Mouse (Mus musculus): ENCODE results near the gene Snx30. TPM values are rescaled to one million over a fixed set of nuclear protein-coding genes. Genes with fewer than 3 reads are reported as not detected.
A peak's percentile ranks its signal among the peaks of the same experiment; 100 is the strongest.

The Snx30 gene
- polyA plus RNA-seq, 1 experiment from 2014 or later, result 7.0 TPM

- DNase-seq (ENCODE audit: low spot score) (peak; percentile 19), ATAC-seq (replicated peaks; ENCODE audit: low FRiP score, low read depth) (peak; percentile 84)
- TF ChIP-seq CTCF (IDR thresholded peaks at IDR 0.05; ENCODE audit: low read depth), result no peak
- H3K27me3 ChIP-seq (ENCODE audit: insufficient read depth, low read length), result no peaks in the 10 kb centered on the region
- no peak overlapping the region for H3K4me3 ChIP-seq (replicated peaks; ENCODE audit: low read depth, low read length)
- H3K4me1 ChIP-seq (replicated peaks; ENCODE audit: insufficient read depth, low read length), result 0 out of 2 replicates have a peak, but pooled peaks cover 6% of the 10 kb centered on the region
- peak overlapping the region; percentile 25; the same call in 1 of the 2 replicates for H3K27ac ChIP-seq
- no peak overlapping the region for H3K4me2 ChIP-seq (ENCODE audit: low read length)
- no peaks in the 10 kb centered on the region for H3K36me3 ChIP-seq (ENCODE audit: insufficient read depth, low read length)
- no peak overlapping the region for H3K9ac ChIP-seq (ENCODE audit: low read depth, low read length)
- 50% methylated on average over 16 of the region's 16 CpGs for WGBS
- H3K9me3 ChIP-seq (replicated peaks; ENCODE audit: low read length), result no peaks in the 10 kb centered on the region
Measured at GRCm38 (mm10) chr4:59859693-59860425, 54.2 kb downstream of the Snx30 start.

- TF ChIP-seq CTCF (IDR thresholded peaks at IDR 0.05; ENCODE audit: low read depth), result no peak
- H3K27me3 ChIP-seq (ENCODE audit: insufficient read depth, low read length), result no peaks in the 10 kb centered on the region
- H3K4me3 ChIP-seq (replicated peaks; ENCODE audit: low read depth, low read length), result no peak overlapping the region
- no peak for ATAC-seq (replicated peaks; ENCODE audit: low FRiP score, low read depth)
- 0 out of 2 replicates have a peak overlapping the region, but pooled peaks have one; percentile 25 for H3K27ac ChIP-seq
- no peak overlapping the region for H3K9ac ChIP-seq (ENCODE audit: low read depth, low read length)
- no peak for DNase-seq (ENCODE audit: low spot score)
- H3K9me3 ChIP-seq (replicated peaks; ENCODE audit: low read length), result no peaks in the 10 kb centered on the region
- 0 out of 2 replicates have a peak, but pooled peaks cover 6% of the 10 kb centered on the region for H3K4me1 ChIP-seq (replicated peaks; ENCODE audit: insufficient read depth, low read length)
- no peaks in the 10 kb centered on the region for H3K36me3 ChIP-seq (ENCODE audit: insufficient read depth, low read length)
- WGBS, result 63% methylated on average over 2 of the region's 2 CpGs
- H3K4me2 ChIP-seq (ENCODE audit: low read length), result no peak overlapping the region
Measured at GRCm38 (mm10) chr4:59860431-59860830, 54.8 kb downstream of the Snx30 start.

GRCm38 (mm10) chr4:59861871-59862270, 56.2 kb downstream of the Snx30 start:
- no peak for ATAC-seq (replicated peaks; ENCODE audit: low FRiP score, low read depth)
- Histone ChIP-seq H3K9me3 (replicated peaks; ENCODE audit: low read length) (no peaks in the 10 kb centered on the region), H3K27me3 (ENCODE audit: insufficient read depth, low read length) (no peaks in the 10 kb centered on the region), H3K4me3 (replicated peaks; ENCODE audit: low read depth, low read length) (no peak overlapping the region), H3K4me2 (ENCODE audit: low read length) (no peak overlapping the region), H3K4me1 (replicated peaks; ENCODE audit: insufficient read depth, low read length) (0 out of 2 replicates have a peak, but pooled peaks cover 6% of the 10 kb centered on the region), H3K9ac (ENCODE audit: low read depth, low read length) (no peak overlapping the region), H3K36me3 (ENCODE audit: insufficient read depth, low read length) (no peaks in the 10 kb centered on the region), H3K27ac (no peak overlapping the region)
- TF ChIP-seq CTCF (IDR thresholded peaks at IDR 0.05; ENCODE audit: low read depth), result no peak
- no peak for DNase-seq (ENCODE audit: low spot score)
- 50% methylated on average over 4 of the region's 4 CpGs for WGBS

- DNase-seq (ENCODE audit: low spot score), result no peak
- Histone ChIP-seq H3K4me3 (replicated peaks; ENCODE audit: low read depth, low read length) (no peak overlapping the region), H3K27ac (no peak overlapping the region), H3K9me3 (replicated peaks; ENCODE audit: low read length) (no peaks in the 10 kb centered on the region), H3K27me3 (ENCODE audit: insufficient read depth, low read length) (no peaks in the 10 kb centered on the region), H3K4me1 (replicated peaks; ENCODE audit: insufficient read depth, low read length) (0 out of 2 replicates have a peak, but pooled peaks cover 6% of the 10 kb centered on the region), H3K36me3 (ENCODE audit: insufficient read depth, low read length) (no peaks in the 10 kb centered on the region), H3K9ac (ENCODE audit: low read depth, low read length) (no peak overlapping the region), H3K4me2 (ENCODE audit: low read length) (no peak overlapping the region)
- 94% methylated on average over 1 of the region's 1 CpGs for WGBS
- no peak for TF ChIP-seq CTCF (IDR thresholded peaks at IDR 0.05; ENCODE audit: low read depth)
- ATAC-seq (replicated peaks; ENCODE audit: low FRiP score, low read depth), result no peak
Measured at GRCm38 (mm10) chr4:59862335-59862734, 56.7 kb downstream of the Snx30 start.

GRCm38 (mm10) chr4:59863869-59864268, 58.2 kb downstream of the Snx30 start:
- no peak overlapping the region for H3K4me2 ChIP-seq (ENCODE audit: low read length)
- H3K9ac ChIP-seq (ENCODE audit: low read depth, low read length), result no peak overlapping the region
- no peak for ATAC-seq (replicated peaks; ENCODE audit: low FRiP score, low read depth)
- no peak overlapping the region for H3K4me3 ChIP-seq (replicated peaks; ENCODE audit: low read depth, low read length)
- H3K9me3 ChIP-seq (replicated peaks; ENCODE audit: low read length), result no peaks in the 10 kb centered on the region
- no peak for DNase-seq (ENCODE audit: low spot score)
- 0 out of 2 replicates have a peak, but pooled peaks cover 6% of the 10 kb centered on the region for H3K4me1 ChIP-seq (replicated peaks; ENCODE audit: insufficient read depth, low read length)
- H3K27ac ChIP-seq, result no peak overlapping the region
- WGBS, result 75% methylated on average over 6 of the region's 6 CpGs
- no peaks in the 10 kb centered on the region for H3K36me3 ChIP-seq (ENCODE audit: insufficient read depth, low read length)
- H3K27me3 ChIP-seq (ENCODE audit: insufficient read depth, low read length), result no peaks in the 10 kb centered on the region
- no peak for TF ChIP-seq CTCF (IDR thresholded peaks at IDR 0.05; ENCODE audit: low read depth)

- no peaks in the 10 kb centered on the region for H3K4me1 ChIP-seq (replicated peaks; ENCODE audit: insufficient read depth, low read length)
- no peak overlapping the region for H3K27ac ChIP-seq
- no peaks in the 10 kb centered on the region for H3K27me3 ChIP-seq (ENCODE audit: insufficient read depth, low read length)
- no peak for ATAC-seq (replicated peaks; ENCODE audit: low FRiP score, low read depth)
- no peak overlapping the region for H3K4me2 ChIP-seq (ENCODE audit: low read length)
- TF ChIP-seq CTCF (IDR thresholded peaks at IDR 0.05; ENCODE audit: low read depth), result no peak
- no peaks in the 10 kb centered on the region for H3K36me3 ChIP-seq (ENCODE audit: insufficient read depth, low read length)
- WGBS, result 87% methylated on average over 11 of the region's 11 CpGs
- DNase-seq (ENCODE audit: low spot score), result no peak
- H3K9ac ChIP-seq (ENCODE audit: low read depth, low read length), result no peak overlapping the region
- H3K9me3 ChIP-seq (replicated peaks; ENCODE audit: low read length), result no peaks in the 10 kb centered on the region
- no peak overlapping the region for H3K4me3 ChIP-seq (replicated peaks; ENCODE audit: low read depth, low read length)
Measured at GRCm38 (mm10) chr4:59868086-59868485, 62.4 kb downstream of the Snx30 start.
